Mouse (Mus musculus): ENCODE data around the gene Hexim2. TPM values are rescaled to one million over a fixed set of nuclear protein-coding genes. Genes with fewer than 3 reads are reported as not detected.

Hexim2 gene
- polyA plus RNA-seq, 1 experiment from 2014 or later = 10.5 TPM

DNA sequence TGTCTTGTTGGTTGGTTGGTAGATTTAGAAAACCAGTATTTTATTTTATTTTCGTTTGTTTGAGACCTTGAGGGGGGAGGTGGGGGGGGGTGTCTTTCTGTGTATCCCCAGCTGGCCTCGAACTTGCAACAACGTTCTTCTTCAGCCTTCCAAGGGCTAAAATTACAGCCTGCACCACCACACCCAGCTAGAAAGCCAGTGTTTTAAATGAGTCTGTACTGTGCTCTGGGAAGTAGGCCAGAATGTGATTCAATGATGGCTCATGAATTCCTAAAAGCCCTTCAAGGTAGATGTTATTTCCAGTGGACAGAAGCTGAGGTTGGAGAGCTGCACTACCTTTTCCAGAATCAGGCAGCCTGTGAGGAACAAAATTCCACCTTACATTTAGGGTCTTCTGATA lies 2.0 kb downstream of the Hexim2 start:
- Histone ChIP-seq H3K9ac (replicated peaks) (peak overlapping the region; percentile 2; the same call in 1 of the 2 replicates), H3K4me3 (no peak overlapping the region), H3K4me2 (replicated peaks) (0 out of 2 replicates have a peak overlapping the region, but pooled peaks have one; percentile 54), H3K4me1 (peaks cover 31% of the 10 kb centered on the region), H3K36me3 (0 out of 2 replicates have a peak, but pooled peaks cover 5% of the 10 kb centered on the region), H3K27me3 (no peaks in the 10 kb centered on the region), H3K27ac (replicated peaks) (no peak overlapping the region), H3K9me3 (no peaks in the 10 kb centered on the region)
- no peak for ATAC-seq (ENCODE audit: low FRiP score, low read depth)
- WGBS = 82% methylated on average over 3 of the region's 3 CpGs

DNA sequence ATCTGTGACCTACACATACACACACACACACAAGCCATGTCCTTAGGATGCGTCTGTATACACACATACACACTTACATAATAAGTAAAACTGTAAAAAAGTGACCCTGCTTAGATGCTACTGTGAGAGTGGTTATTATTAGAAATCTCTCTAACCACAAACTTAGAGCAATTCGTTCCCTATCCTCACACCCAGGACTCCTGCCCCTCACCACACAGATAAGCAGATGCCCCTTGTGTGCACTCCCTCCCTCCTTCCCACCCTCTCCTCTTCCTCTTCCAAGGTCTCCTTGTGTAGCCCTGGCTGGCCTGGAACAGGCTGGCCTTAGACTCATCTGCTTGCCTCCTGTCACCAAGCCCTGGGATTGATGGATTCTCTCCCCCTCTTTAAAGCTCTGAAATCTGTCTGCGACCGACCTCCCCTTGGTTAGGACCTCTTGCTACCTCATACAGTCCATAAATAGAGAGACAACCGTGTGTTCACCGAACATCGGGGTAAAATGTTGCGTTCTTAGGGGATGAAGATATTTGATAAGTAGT lies 3.9 kb downstream of the Hexim2 start:
- no peaks in the 10 kb centered on the region for H3K9me3 ChIP-seq
- no peak overlapping the region for H3K27ac ChIP-seq (replicated peaks)
- H3K4me1 ChIP-seq = peaks cover 24% of the 10 kb centered on the region
- H3K36me3 ChIP-seq = 0 out of 2 replicates have a peak, but pooled peaks cover 12% of the 10 kb centered on the region
- no peaks in the 10 kb centered on the region for H3K27me3 ChIP-seq
- ATAC-seq (ENCODE audit: low FRiP score, low read depth) = no peak
- WGBS = 89% methylated on average over 8 of the region's 8 CpGs
- no peak overlapping the region for H3K4me3 ChIP-seq
- H3K9ac ChIP-seq (replicated peaks) = 0 out of 2 replicates have a peak overlapping the region, but pooled peaks have one; percentile 25
- H3K4me2 ChIP-seq (replicated peaks) = no peak overlapping the region

DNA sequence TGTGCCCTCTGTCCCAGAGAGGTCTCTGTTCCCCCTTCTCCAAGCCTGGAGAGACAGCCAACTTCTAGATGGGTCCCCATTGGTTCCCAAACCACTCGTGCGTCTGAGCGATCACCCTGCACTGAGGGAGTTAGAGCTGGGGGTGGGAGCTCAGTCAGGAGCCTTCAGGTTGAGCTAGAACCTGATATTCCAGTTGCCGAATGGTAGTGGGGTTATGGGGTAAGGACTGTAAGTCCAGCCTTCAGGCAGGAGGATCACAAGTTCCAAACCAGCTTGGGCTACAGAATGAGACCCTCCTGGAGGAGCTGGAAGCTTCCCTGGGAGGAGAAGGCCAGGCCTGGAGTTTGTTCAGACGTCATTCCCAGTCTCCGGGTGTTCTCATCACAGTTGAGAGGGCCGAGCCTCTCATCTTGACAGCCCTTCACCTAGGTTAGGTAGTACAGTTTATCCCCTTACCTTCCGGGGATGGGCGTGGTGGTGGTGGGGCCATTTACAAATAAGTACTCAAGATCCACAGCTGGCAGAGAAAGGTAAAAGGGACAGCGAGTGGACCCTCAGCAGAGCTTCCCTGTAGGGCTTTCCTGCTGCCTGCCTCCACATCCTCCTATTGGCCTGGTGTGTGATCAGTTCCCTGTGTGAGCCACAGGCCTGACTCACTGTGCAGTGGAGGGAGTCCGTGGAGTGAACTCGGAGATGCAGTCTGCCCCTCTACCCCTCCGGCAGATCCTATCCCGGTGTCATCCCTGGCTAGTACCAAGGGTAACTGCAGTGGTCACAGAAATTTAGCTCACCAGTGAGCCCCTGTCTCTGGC lies 7.9 kb downstream of the Hexim2 start:
- Histone ChIP-seq H3K4me3 (no peak overlapping the region), H3K9me3 (no peaks in the 10 kb centered on the region), H3K4me2 (replicated peaks) (no peak overlapping the region), H3K27me3 (no peaks in the 10 kb centered on the region), H3K27ac (replicated peaks) (no peak overlapping the region), H3K9ac (replicated peaks) (no peak overlapping the region), H3K36me3 (0 out of 2 replicates have a peak, but pooled peaks cover 12% of the 10 kb centered on the region), H3K4me1 (peaks cover 24% of the 10 kb centered on the region)
- no peak for ATAC-seq (ENCODE audit: low FRiP score, low read depth)
- 84% methylated on average over 14 of the region's 14 CpGs for WGBS

DNA sequence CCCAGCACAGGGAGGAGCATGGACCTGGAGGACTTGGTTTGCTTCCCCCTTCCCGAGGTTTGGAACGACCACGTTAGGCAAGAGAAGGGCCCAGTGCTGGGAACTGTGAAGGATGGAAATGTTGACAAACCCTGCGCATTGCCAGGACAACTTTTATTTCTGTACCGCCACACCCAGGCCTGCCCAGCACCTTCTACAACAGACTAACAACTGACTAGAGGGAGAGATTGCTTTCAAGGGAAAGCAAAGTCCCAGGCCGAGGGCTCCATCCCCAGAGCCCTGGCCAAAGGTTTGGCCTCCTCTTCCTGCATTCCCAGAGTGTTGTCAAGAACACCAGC lies 8.5 kb downstream of the Hexim2 start:
- H3K27ac ChIP-seq (replicated peaks) = no peak overlapping the region
- peaks cover 24% of the 10 kb centered on the region for H3K4me1 ChIP-seq
- H3K9ac ChIP-seq (replicated peaks) = 0 out of 2 replicates have a peak overlapping the region, but pooled peaks have one; percentile 11
- no peaks in the 10 kb centered on the region for H3K27me3 ChIP-seq
- H3K4me2 ChIP-seq (replicated peaks) = no peak overlapping the region
- no peaks in the 10 kb centered on the region for H3K9me3 ChIP-seq
- 0 out of 2 replicates have a peak, but pooled peaks cover 12% of the 10 kb centered on the region for H3K36me3 ChIP-seq
- H3K4me3 ChIP-seq = no peak overlapping the region
- 60% methylated on average over 6 of the region's 6 CpGs for WGBS
- no peak for ATAC-seq (ENCODE audit: low FRiP score, low read depth)

DNA sequence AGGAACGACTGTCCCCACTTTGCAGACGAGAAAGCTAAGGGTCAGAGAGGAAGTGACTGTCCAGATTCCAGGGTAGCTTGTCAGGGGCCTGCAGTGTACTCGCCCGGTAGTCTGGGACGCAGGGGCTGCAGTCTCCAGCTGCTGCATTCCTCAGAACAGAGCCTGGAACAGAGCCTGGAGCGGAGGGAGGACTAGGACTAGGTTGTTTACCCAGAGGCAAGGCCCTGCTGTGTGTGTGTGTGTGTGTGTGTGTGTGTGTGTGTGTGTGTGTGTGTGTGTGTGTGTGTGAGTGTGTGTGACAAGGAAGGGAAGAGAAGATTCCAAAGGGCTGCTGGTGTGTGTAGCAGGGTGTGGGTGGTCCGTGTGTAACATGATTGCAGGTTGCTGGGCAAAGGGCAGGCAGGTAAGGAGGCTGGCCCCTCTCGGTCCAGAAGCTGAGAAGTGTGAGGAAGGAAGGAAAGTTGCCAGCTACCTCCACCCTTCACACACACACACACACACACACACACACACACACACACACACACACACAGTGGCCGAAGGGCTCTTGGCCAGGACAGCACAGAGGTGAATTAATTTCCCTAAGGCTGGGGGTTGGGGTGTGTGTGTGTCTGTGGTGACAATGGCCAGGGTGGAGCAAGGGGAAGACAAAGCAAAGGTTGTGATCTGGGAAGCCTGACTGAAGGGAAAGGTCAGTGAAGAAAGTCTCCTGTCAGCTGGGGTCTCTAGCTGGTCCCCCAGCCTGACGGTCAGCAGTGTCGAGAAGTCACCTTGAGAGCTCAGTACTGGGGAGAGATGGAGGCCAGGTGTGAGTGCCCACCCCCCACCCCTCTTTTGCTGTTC lies 9.1 kb downstream of the Hexim2 start:
- H3K27me3 ChIP-seq = no peaks in the 10 kb centered on the region
- ATAC-seq (ENCODE audit: low FRiP score, low read depth) = no peak
- H3K4me3 ChIP-seq = no peak overlapping the region
- H3K9me3 ChIP-seq = no peaks in the 10 kb centered on the region
- 0 out of 2 replicates have a peak overlapping the region, but pooled peaks have one; percentile 11 for H3K9ac ChIP-seq (replicated peaks)
- H3K27ac ChIP-seq (replicated peaks) = 0 out of 2 replicates have a peak overlapping the region, but pooled peaks have one; percentile 10
- no peak overlapping the region for H3K4me2 ChIP-seq (replicated peaks)
- peaks cover 24% of the 10 kb centered on the region for H3K4me1 ChIP-seq
- H3K36me3 ChIP-seq = 0 out of 2 replicates have a peak, but pooled peaks cover 12% of the 10 kb centered on the region
- 28% methylated on average over 11 of the region's 11 CpGs for WGBS

DNA sequence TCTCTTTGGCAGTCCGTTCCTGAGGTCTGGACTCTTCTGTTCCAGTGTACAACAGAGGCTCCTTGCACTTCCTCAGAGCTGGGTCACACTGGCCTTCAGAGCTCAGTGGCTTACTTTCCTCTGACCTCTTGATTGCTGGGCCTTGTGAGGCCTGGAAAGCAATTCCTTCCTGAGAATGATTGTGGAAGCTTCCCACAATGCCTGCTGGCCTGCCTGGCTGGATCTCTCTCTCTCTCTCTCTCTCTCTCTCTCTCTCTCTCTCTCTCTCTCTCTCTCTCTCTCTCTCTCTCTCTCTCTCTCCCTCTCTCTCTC lies 9.7 kb downstream of the Hexim2 start:
- no peaks in the 10 kb centered on the region for H3K9me3 ChIP-seq
- H3K27ac ChIP-seq (replicated peaks) = 0 out of 2 replicates have a peak overlapping the region, but pooled peaks have one; percentile 10
- 0 out of 2 replicates have a peak, but pooled peaks cover 12% of the 10 kb centered on the region for H3K36me3 ChIP-seq
- no peak overlapping the region for H3K4me3 ChIP-seq
- no peak overlapping the region for H3K9ac ChIP-seq (replicated peaks)
- WGBS = 33% methylated on average over 1 of the region's 1 CpGs
- no peaks in the 10 kb centered on the region for H3K27me3 ChIP-seq
- H3K4me2 ChIP-seq (replicated peaks) = no peak overlapping the region
- peaks cover 24% of the 10 kb centered on the region for H3K4me1 ChIP-seq
- ATAC-seq (ENCODE audit: low FRiP score, low read depth) = no peak

DNA sequence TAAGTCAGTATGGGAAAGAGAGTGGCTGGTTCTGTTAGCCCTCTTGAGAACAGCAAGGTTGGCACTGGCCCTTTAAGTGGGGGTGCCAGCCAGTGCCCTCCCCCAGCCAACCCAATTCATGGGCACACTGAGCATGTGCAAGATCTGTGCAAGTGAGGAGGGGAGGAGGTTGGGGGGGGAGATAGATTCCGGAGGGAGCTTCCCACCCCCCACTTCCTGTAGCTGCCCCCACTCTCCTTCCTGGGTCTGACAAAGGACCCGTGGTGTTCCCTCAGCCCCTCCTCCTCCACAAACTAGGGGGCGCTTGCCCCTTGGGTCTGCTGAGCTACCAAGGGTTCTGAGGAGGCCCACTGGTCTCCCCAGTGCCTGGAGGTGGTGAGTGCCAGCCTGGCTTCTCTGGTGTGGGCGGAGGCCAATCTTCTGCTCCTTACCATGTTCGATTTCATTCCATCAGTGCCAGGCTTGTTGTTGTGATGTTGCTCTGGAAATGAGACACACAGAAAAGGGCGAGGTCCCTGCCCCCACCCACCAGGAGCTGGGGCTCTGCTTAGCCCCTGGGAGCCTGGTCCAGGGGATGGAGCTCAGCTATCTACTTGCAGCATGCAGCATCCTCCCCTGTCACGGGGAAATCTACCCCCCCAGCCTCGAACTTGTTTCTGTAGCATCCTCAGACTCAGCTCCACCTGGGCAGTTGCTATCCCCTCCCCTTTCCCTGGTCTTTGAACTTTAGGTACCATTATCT lies 10.4 kb downstream of the Hexim2 start:
- Histone ChIP-seq H3K36me3 (0 out of 2 replicates have a peak, but pooled peaks cover 12% of the 10 kb centered on the region), H3K9me3 (no peaks in the 10 kb centered on the region), H3K4me1 (peaks cover 24% of the 10 kb centered on the region), H3K27me3 (no peaks in the 10 kb centered on the region), H3K27ac (replicated peaks) (peak overlapping the region; percentile 12), H3K9ac (replicated peaks) (no peak overlapping the region; the same call in 1 of the 2 replicates), H3K4me2 (replicated peaks) (peak overlapping the region; percentile 24), H3K4me3 (peak overlapping the region; percentile 4; the same call in 1 of the 2 replicates)
- 0 out of 2 replicates have a peak, but pooled peaks have one; percentile 34 for ATAC-seq (ENCODE audit: low FRiP score, low read depth)
- WGBS = 31% methylated on average over 8 of the region's 8 CpGs

DNA sequence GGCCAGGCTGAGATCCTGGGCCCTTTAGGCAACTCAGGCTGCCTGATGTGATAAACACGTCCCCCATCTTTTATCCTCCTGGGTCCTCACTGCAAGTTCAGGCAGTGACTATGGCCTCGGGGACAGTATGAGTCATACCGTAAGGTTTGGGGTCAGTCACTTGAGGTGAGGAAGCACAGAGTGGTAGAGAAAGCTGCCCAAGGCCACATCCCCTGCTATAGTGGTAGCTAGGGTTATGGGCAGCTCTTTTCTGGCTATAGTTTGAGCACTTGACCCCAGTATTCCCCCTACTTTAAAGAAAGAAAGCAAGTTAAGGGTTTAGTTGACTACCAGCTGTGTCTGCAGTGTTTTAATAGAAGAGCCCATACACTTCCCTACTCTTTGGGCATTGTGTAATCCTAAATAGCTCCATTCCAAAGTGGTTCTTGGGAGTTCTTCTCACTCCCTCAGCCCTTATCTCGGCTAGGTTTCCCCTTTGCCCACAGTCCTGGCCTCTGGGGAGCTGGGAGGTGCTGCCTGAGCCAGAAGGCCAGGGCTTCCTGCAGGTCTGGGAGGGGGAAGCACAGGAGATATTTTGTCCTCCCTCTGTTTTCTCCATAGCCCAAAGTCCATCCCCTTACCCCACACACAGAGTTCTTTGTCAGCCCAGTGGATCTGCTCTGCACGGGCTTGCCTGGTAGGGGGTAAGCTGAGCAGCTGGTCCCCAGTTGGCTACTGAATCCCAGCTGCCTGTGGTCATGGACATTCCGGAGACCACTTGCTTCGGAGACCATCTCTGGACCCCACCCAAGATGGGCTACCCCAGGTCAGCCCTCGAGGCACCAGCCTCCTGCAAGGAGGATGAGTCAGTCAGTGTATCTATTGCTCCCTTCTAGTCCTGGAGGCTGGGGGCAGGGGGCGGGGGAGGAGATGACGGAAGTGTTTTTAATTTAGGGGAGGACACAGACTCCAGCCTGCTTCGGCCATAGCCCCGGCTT lies 12.4 kb downstream of the Hexim2 start:
- 45% methylated on average over 12 of the region's 12 CpGs for WGBS
- Histone ChIP-seq H3K9me3 (no peaks in the 10 kb centered on the region), H3K9ac (replicated peaks) (no peak overlapping the region), H3K27me3 (no peaks in the 10 kb centered on the region), H3K36me3 (0 out of 2 replicates have a peak, but pooled peaks cover 4% of the 10 kb centered on the region), H3K4me2 (replicated peaks) (no peak overlapping the region), H3K27ac (replicated peaks) (no peak overlapping the region), H3K4me3 (no peak overlapping the region), H3K4me1 (peaks cover 24% of the 10 kb centered on the region)
- no peak for ATAC-seq (ENCODE audit: low FRiP score, low read depth)

DNA sequence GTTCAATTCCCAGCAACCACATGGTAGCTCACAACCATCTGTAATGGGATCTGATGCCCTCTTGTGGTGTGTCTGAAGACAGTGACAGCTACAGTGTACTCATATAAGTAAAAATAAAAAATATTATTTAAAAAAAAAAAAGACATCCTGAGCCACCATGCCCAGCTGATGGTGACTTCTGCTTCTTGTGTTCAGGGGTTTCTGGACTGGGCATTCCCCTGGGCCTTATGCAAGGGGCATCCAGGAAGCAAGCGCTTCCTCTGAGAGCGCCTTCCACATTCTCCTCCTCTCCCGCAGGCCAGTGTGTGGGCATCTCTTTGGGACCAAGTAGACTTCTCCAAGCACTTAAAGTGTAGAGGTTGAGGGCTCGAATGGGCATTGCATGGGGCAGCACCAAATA lies 14.2 kb downstream of the Hexim2 start:
- ATAC-seq (ENCODE audit: low FRiP score, low read depth) = no peak
- Histone ChIP-seq H3K36me3 (no peaks in the 10 kb centered on the region), H3K9ac (replicated peaks) (no peak overlapping the region), H3K4me2 (replicated peaks) (no peak overlapping the region), H3K4me1 (peaks cover 20% of the 10 kb centered on the region), H3K9me3 (no peaks in the 10 kb centered on the region), H3K27me3 (no peaks in the 10 kb centered on the region), H3K27ac (replicated peaks) (no peak overlapping the region), H3K4me3 (no peak overlapping the region)
- 91% methylated on average over 4 of the region's 4 CpGs for WGBS

DNA sequence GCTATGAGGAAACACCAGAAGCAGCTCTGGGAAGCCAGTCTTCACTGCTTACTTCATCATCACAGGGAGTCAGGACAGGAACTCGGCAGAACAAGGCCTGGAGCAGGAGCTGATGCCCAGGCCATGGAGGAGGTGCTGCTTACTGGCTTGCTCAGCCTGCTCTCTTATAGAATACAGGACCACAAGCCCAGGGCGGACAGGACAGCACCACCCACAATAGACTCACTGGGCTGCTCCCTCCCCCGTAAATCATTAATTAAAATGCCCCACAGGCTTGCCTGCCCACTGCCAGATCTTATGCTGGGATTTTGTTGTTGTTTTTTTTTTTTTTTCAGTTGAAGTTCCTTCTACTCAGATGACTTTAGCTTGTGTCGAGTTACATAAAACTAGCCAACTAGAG lies 15.5 kb downstream of the Hexim2 start:
- ATAC-seq (ENCODE audit: low FRiP score, low read depth) = no peak
- WGBS = 62% methylated on average over 4 of the region's 4 CpGs

More for the DNA sequence above, 15.5 kb downstream of the Hexim2 start:
- no peak overlapping the region for H3K4me3 ChIP-seq
- H3K4me1 ChIP-seq = peaks cover 9% of the 10 kb centered on the region
- no peak overlapping the region for H3K9ac ChIP-seq (replicated peaks)
- H3K27ac ChIP-seq (replicated peaks) = no peak overlapping the region
- no peaks in the 10 kb centered on the region for H3K36me3 ChIP-seq
- no peak overlapping the region for H3K4me2 ChIP-seq (replicated peaks)
- H3K9me3 ChIP-seq = no peaks in the 10 kb centered on the region
- no peaks in the 10 kb centered on the region for H3K27me3 ChIP-seq
